Mouse (Mus musculus) spleen, adult 2 months (tissue): ENCODE results near the gene Myod1. TPM values are rescaled to one million over a fixed set of nuclear protein-coding genes. Genes with fewer than 3 reads are reported as not detected.

Experiments
- DNase-seq, 2 experiments: peaks; one replicate each; pipeline versions ENCODE4 v3.0.0 to v3.0.0-alpha.2; 2012 to 2021; ENCODE audit warnings: low spot score in 2 of 2, low read depth in 1 of 2
- H3K27ac ChIP-seq: fragments of 200-500 bp; 2 replicates; pipeline ENCODE4 v1.5.1; 2012; ENCODE audit warnings: low read length, inconsistent platforms; ENCODE audit not compliant: insufficient read depth
- H3K27me3 ChIP-seq: fragments of 200-500 bp; 2 replicates; pipeline ENCODE4 v1.6.1; 2012; ENCODE audit warnings: mild to moderate bottlenecking, moderate library complexity, low read length, inconsistent platforms; ENCODE audit not compliant: control insufficient read depth, insufficient read depth
- H3K36me3 ChIP-seq: fragments of 200-500 bp; 2 replicates; pipeline ENCODE4 v1.6.1; 2012; ENCODE audit warnings: mild to moderate bottlenecking, low read length, inconsistent platforms; ENCODE audit not compliant: control insufficient read depth, insufficient read depth
- H3K4me1 ChIP-seq: fragments of 200-500 bp; 2 replicates; pipeline ENCODE4 v1.6.1; 2011; ENCODE audit warnings: inconsistent platforms; ENCODE audit not compliant: control insufficient read depth, insufficient read depth, insufficient read length
- H3K4me3 ChIP-seq: fragments of 200-500 bp; 2 replicates; pipeline ENCODE4 v1.5.1; 2011; ENCODE audit warnings: mild to moderate bottlenecking, inconsistent platforms; ENCODE audit not compliant: insufficient read depth, insufficient read length; ENCODE audit errors: extremely low read depth
- CTCF ChIP-seq: fragments of 200-500 bp; IDR thresholded peaks from 2 replicates; pipeline ENCODE4 v1.5.1; 2011; ENCODE audit warnings: mild to moderate bottlenecking, inconsistent platforms; ENCODE audit not compliant: insufficient read depth, insufficient read length, insufficient replicate concordance; ENCODE audit errors: extremely low read depth
- POLR2A ChIP-seq: fragments of 200-500 bp; IDR thresholded peaks from 2 replicates; pipeline ENCODE4 v1.6.1; 2011; ENCODE audit warnings: low read depth, low read length, inconsistent platforms
- WGBS: fragments of 180-500 bp; shearing (Covaris S2); methylation state at CpG from one replicate; pipeline ENCODE4 v1.1.7; 2018; 5-methylcytosine and 5-hydroxymethylcytosine counted together
- polyA plus RNA-seq: library from polyadenylated mRNA; depleted of rRNA; stranded (reverse); fragments of >200 nt; gene quantifications from 2 replicates; pipeline ENCODE4 v1.2.3, GENCODE M21; 2012

Gene Myod1
- polyA plus RNA-seq, 1 experiment: 0.06 TPM

DNA sequence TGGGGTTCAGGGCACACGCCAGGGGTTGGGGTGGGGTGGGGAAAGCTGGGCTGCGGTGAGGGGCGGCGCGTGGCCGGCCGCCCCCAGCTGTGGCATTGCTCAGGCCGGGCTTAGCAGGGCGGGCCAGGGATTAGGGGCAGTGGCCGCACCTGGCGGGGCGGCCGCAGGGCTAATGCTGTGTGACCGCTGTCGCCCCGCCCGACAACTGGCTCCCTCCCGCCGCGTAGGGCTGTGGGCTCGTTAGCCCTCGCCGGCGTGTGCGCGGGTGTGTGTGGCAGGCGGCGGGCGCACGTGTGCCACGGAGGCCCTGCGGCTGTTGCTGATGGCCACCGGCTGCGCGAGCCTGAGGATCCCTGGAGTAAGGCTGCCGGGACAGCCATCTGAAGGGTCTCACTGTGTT is 27.5 kb upstream of the Myod1 start:
- no peaks in the 10 kb centered on the region for H3K4me1 ChIP-seq
- no peaks in the 10 kb centered on the region for H3K36me3 ChIP-seq
- TF ChIP-seq POLR2A (no peak), CTCF (no peak)
- no peak overlapping the region for H3K4me3 ChIP-seq
- no peak overlapping the region for H3K27ac ChIP-seq
- DNase-seq: no peak
- H3K27me3 ChIP-seq: peaks cover 8% of the 10 kb centered on the region
- 15% methylated on average over 36 of the region's 36 CpGs for WGBS

DNA sequence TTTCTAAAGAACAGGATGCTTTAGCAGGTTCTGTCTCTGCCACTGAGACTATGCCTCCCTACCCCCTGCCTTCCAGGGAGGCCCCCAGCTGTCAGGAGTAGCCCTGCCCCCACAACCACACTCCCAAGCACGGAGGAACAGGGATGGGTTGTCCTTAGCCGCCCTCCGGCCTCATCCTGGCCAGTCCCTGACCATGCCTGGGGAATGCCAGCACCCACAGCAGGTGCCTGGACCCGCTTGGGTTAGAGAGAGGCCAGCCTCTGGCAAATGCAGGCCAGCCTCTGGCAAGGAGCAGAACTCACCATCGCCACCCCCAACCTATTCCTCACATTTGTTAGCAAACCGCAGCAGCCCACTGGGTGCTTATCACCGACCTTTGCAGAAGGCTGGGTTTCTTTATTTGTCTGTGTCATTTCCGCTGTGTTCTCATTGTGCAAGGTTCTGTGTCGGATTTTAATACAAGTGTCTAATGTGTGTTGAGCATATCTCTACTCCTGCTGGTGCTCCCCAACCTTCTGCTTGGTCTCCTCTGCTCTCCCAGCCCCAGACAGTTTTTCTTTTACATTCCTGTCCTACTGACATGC is 26.1 kb upstream of the Myod1 start:
- WGBS: 53% methylated on average over 9 of the region's 9 CpGs
- Histone ChIP-seq H3K4me3 (no peak overlapping the region), H3K36me3 (no peaks in the 10 kb centered on the region), H3K27ac (no peak overlapping the region), H3K4me1 (no peaks in the 10 kb centered on the region), H3K27me3 (peaks cover 8% of the 10 kb centered on the region)
- TF ChIP-seq CTCF (no peak), POLR2A (no peak)
- no peak for DNase-seq

DNA sequence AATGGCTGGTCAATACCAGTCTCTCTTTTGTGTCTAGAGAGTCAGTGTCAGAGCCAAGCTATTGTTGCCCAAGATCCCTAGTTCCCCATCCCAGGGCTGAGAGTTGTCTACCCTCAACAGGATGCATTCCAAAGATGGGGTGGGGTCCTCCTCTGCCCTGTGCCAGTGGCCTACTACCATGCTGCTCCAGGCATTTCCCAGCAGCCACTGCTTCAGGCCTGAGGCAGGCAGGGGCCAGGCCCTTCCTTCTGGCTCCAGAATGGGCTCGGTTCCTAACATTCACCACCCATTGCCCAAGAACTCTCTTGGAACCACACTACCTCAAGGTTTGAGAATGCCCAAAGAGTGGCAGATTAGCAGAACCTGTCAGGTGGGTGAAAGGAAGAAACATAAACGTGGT is 23.5 kb upstream of the Myod1 start:
- WGBS: 78% methylated on average over 2 of the region's 2 CpGs
- H3K4me3 ChIP-seq: no peak overlapping the region

DNA sequence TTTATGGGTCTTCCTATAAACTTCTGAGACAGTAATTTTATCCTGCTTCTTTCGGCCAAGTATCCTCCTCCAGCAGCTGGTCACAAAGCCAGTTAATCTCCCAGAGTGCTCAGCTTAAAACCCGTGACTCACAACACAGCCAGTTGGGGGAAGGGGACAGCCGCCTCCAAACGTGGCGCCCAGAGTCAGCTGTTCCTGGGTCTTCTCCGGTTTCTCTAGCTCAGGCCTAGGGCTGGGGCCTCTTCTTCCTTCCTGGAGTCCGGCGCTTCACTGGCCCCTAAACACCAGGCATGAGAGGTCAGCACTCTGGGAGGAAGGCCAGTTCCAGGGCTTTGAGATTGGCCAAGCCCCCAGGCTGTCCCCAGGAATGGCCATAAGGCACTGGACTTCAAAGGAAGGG is 23.1 kb upstream of the Myod1 start:
- Histone ChIP-seq H3K4me3 (no peak overlapping the region), H3K27ac (no peak overlapping the region), H3K4me1 (no peaks in the 10 kb centered on the region), H3K36me3 (no peaks in the 10 kb centered on the region), H3K27me3 (peaks cover 6% of the 10 kb centered on the region; the same call in 1 of the 2 replicates)
- 65% methylated on average over 8 of the region's 8 CpGs for WGBS
- no peak for DNase-seq
- TF ChIP-seq POLR2A (no peak), CTCF (no peak)

More for the DNA sequence above, 23.5 kb upstream of the Myod1 start:
- Histone ChIP-seq H3K36me3 (no peaks in the 10 kb centered on the region), H3K4me1 (no peaks in the 10 kb centered on the region), H3K27me3 (peaks cover 7% of the 10 kb centered on the region), H3K27ac (no peak overlapping the region)
- TF ChIP-seq CTCF: no peak
- no peak for TF ChIP-seq POLR2A
- no peak for DNase-seq

DNA sequence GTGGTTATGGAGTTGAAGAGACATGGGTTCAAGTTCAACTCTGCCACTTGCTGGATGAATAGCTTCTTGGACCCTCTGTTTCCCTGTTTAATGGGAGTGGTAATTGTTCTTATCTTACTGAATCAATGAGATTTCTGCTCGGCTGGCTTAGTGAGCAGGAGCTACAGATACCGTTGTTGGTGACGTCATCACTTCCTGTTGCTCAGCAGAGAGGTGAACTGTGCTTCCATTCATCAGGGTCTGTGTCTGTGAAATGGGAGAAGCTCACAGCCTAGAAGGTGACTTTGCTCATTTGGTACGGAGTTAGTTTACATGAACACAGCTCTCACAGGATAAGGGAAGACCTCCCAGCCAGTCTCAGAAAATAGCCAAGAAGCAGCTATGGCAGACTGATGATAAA is 22.4 kb upstream of the Myod1 start:
- H3K4me3 ChIP-seq: no peak overlapping the region

DNA sequence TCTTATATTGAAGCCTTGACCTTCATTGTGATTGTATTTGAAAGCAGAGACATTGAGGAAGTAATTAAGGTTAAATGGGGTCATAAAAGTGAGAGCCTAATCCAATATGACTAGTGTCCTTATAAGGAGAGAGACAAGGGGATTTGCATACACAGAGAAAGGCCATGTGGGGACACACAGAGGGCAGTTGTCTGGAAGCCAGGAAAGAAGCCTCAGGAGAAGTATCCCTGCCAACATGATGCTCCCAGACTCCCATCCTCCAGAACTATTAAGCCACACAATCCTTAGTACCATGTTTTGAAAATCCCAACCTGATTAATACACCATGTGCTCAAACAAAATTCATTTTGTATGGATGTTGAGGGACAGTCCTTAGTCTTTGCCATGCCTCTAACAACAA is 14.5 kb upstream of the Myod1 start:
- H3K4me3 ChIP-seq: no peak overlapping the region
- no peak overlapping the region for H3K27ac ChIP-seq
- DNase-seq: no peak
- H3K36me3 ChIP-seq: no peaks in the 10 kb centered on the region
- H3K4me1 ChIP-seq: no peaks in the 10 kb centered on the region
- TF ChIP-seq POLR2A: no peak
- TF ChIP-seq CTCF: no peak
- H3K27me3 ChIP-seq: 0 out of 2 replicates have a peak, but pooled peaks cover 1% of the 10 kb centered on the region

More for the DNA sequence above, 22.4 kb upstream of the Myod1 start:
- peaks cover 4% of the 10 kb centered on the region; the same call in 1 of the 2 replicates for H3K27me3 ChIP-seq
- H3K4me1 ChIP-seq: no peaks in the 10 kb centered on the region
- no peak overlapping the region for H3K27ac ChIP-seq
- no peak for TF ChIP-seq CTCF
- TF ChIP-seq POLR2A: no peak
- H3K36me3 ChIP-seq: no peaks in the 10 kb centered on the region
- DNase-seq: no peak
- WGBS: 25% methylated on average over 4 of the region's 4 CpGs

DNA sequence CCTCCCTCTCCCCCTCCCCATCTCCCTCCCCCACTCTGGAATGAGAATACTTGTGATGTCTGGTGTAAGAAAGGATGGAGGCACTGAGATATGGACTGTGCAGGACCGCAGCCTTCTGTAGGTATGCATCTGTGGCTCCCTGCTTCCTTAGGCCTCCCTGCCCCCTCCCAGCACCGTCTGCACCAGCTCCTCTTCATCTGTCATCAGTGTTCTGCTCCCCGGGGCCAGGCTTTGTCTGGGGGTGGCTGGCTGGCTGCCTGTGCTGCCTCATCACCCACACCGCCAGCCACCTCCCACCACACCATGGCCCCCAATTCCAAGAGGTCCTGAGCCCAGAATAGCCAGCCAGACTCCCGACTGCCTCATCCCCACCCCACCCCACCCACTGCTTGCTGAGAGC is 12.1 kb upstream of the Myod1 start:
- 0 out of 2 replicates have a peak, but pooled peaks cover 1% of the 10 kb centered on the region for H3K27me3 ChIP-seq
- H3K4me3 ChIP-seq: no peak overlapping the region
- no peak overlapping the region for H3K27ac ChIP-seq
- no peaks in the 10 kb centered on the region for H3K4me1 ChIP-seq
- no peaks in the 10 kb centered on the region for H3K36me3 ChIP-seq
- no peak for DNase-seq
- TF ChIP-seq CTCF (no peak), POLR2A (no peak)
- WGBS: 70% methylated on average over 5 of the region's 5 CpGs
